Mouse (Mus musculus) MEL (cell line): ENCODE data around the gene Cdk14. TPM values are rescaled to one million over a fixed set of nuclear protein-coding genes. Genes with fewer than 3 reads are reported as not detected.

Experiments used
- DNase-seq: peaks from one replicate; pipeline ENCODE4 v3.0.0; 2011; ENCODE audit warnings: low read depth, low spot score
- H3K27ac ChIP-seq: 2 replicates; pipeline ENCODE4 v1.5.1; 2012; ENCODE audit warnings: low read depth, mild to moderate bottlenecking, control low read depth, low read length, moderate library complexity; ENCODE audit not compliant: control insufficient read depth
- H3K27me3 ChIP-seq, 2 experiments: fragments of 150-350 bp in 1 of 2; sonication (generic) in 1 of 2; 2 replicates each; pipeline ENCODE4 v1.6.1; 2012; ENCODE audit warnings: low read length in 2 of 2, mild to moderate bottlenecking in 2 of 2, improper control_type of control experiment in 1 of 2, moderate library complexity in 1 of 2; ENCODE audit not compliant: insufficient read depth in 2 of 2, control insufficient read depth in 1 of 2
- H3K36me3 ChIP-seq, 2 experiments: 2 replicates each; pipeline ENCODE4 v1.6.1; 2012 to 2014; ENCODE audit warnings: low read length in 2 of 2, improper control_type of control experiment in 1 of 2, inconsistent platforms in 1 of 2, mild to moderate bottlenecking in 1 of 2; ENCODE audit not compliant: insufficient read depth in 2 of 2, control insufficient read depth in 1 of 2
- H3K4me1 ChIP-seq, 2 experiments: fragments of 150-350 bp in 1 of 2; sonication (generic) in 1 of 2; 2 replicates each; pipeline ENCODE4 v1.6.1; 2012; ENCODE audit warnings: low read length in 2 of 2, improper control_type of control experiment in 1 of 2, mild to moderate bottlenecking in 1 of 2; ENCODE audit not compliant: insufficient read depth in 2 of 2, control insufficient read depth in 1 of 2
- H3K4me3 ChIP-seq, 2 experiments: fragments of 150-350 bp in 1 of 2; sonication (generic) in 1 of 2; 2 replicates each; pipeline ENCODE4 v1.5.1; 2012; ENCODE audit warnings: low read depth in 2 of 2, low read length in 2 of 2, mild to moderate bottlenecking in 2 of 2, moderate library complexity in 2 of 2, control low read depth in 1 of 2, improper control_type of control experiment in 1 of 2; ENCODE audit not compliant: control insufficient read depth in 1 of 2, insufficient read depth in 1 of 2
- H3K79me2 ChIP-seq: 2 replicates; pipeline ENCODE4 v1.6.1; 2012; ENCODE audit warnings: mild to moderate bottlenecking, low read length, moderate library complexity; ENCODE audit not compliant: control insufficient read depth, poor library complexity, insufficient read depth
- H3K9ac ChIP-seq: 2 replicates; pipeline ENCODE4 v1.6.1; 2012; ENCODE audit warnings: low read depth, mild to moderate bottlenecking, control low read depth, low read length, moderate library complexity; ENCODE audit not compliant: control insufficient read depth, poor library complexity, severe bottlenecking
- H3K9me3 ChIP-seq: fragments of 150-350 bp; sonication (generic); replicated peaks from 2 replicates; pipeline ENCODE4 v1.6.1; 2012; ENCODE audit warnings: mild to moderate bottlenecking, low read length, improper control_type of control experiment, moderate library complexity; ENCODE audit not compliant: insufficient read depth
- CHD1 ChIP-seq: IDR thresholded peaks from 2 replicates; pipeline ENCODE4 v1.6.1; 2012; ENCODE audit warnings: low read depth, mild to moderate bottlenecking, inconsistent platforms, low read length, improper control_type of control experiment
- CHD2 ChIP-seq: IDR thresholded peaks from 2 replicates; pipeline ENCODE4 v1.6.1; 2011; ENCODE audit warnings: low read length, improper control_type of control experiment
- CTCF ChIP-seq, 3 experiments: IDR thresholded peaks in 2 of 3; conservative IDR thresholded peaks in 1 of 3; 2 replicates each; pipeline ENCODE4 v1.5.1; 2011 to 2012; ENCODE audit warnings: low read length in 3 of 3, low read depth in 2 of 3, mild to moderate bottlenecking in 2 of 3, improper control_type of control experiment in 1 of 3, inconsistent platforms in 1 of 3, mixed read lengths in 1 of 3, moderate library complexity in 1 of 3; ENCODE audit not compliant: control insufficient read depth in 1 of 3, insufficient read depth in 1 of 3, poor library complexity in 1 of 3, severe bottlenecking in 1 of 3
- EP300 ChIP-seq, 2 experiments: IDR thresholded peaks; 2 replicates each; pipeline ENCODE4 v1.6.1; 2011; ENCODE audit warnings: improper control_type of control experiment in 2 of 2, low read length in 2 of 2, low read depth in 1 of 2, mild to moderate bottlenecking in 1 of 2
- HCFC1 ChIP-seq: IDR thresholded peaks from 2 replicates; pipeline ENCODE4 v1.6.1; 2012; ENCODE audit warnings: low read depth, mild to moderate bottlenecking, inconsistent platforms, low read length, improper control_type of control experiment, moderate library complexity
- JUND ChIP-seq: IDR thresholded peaks from 2 replicates; pipeline ENCODE4 v1.6.1; 2011; ENCODE audit warnings: low read depth, mild to moderate bottlenecking, improper control_type of control experiment, low read length
- KAT2A ChIP-seq: conservative IDR thresholded peaks from 2 replicates; pipeline ENCODE4 v1.6.1; 2012; ENCODE audit warnings: low read depth, low read length, improper control_type of control experiment, inconsistent platforms
- MAFK ChIP-seq: IDR thresholded peaks from 2 replicates; pipeline ENCODE4 v1.6.1; 2011; ENCODE audit warnings: low read depth, mild to moderate bottlenecking, low read length, improper control_type of control experiment, borderline replicate concordance
- MAX ChIP-seq: IDR thresholded peaks from 2 replicates; pipeline ENCODE4 v1.6.1; 2011; ENCODE audit warnings: low read length, improper control_type of control experiment
- MAZ ChIP-seq: IDR thresholded peaks from 2 replicates; pipeline ENCODE4 v1.6.1; 2012; ENCODE audit warnings: low read depth, mild to moderate bottlenecking, inconsistent platforms, low read length, improper control_type of control experiment
- MEF2A ChIP-seq: IDR thresholded peaks from 2 replicates; pipeline ENCODE4 v1.6.1; 2014; ENCODE audit warnings: low read depth, mild to moderate bottlenecking, inconsistent platforms, low read length, improper control_type of control experiment; ENCODE audit not compliant: poor library complexity, insufficient replicate concordance, severe bottlenecking; ENCODE audit errors: extremely low read depth
- NELFE ChIP-seq: IDR thresholded peaks from 2 replicates; pipeline ENCODE4 v1.6.1; 2011; ENCODE audit warnings: low read depth, low read length, improper control_type of control experiment
- NRF1 ChIP-seq: IDR thresholded peaks from 2 replicates; pipeline ENCODE4 v1.6.1; 2014; ENCODE audit warnings: low read depth, mild to moderate bottlenecking, inconsistent platforms, low read length, improper control_type of control experiment, moderate library complexity; ENCODE audit not compliant: poor library complexity, insufficient read depth, severe bottlenecking
- POLR2A ChIP-seq, 2 experiments: IDR thresholded peaks; 2 replicates each; pipeline ENCODE4 v1.6.1; 2011 to 2012; ENCODE audit warnings: low read length in 2 of 2, mild to moderate bottlenecking in 2 of 2, control low read depth in 1 of 2, improper control_type of control experiment in 1 of 2, low read depth in 1 of 2, moderate library complexity in 1 of 2; ENCODE audit not compliant: control insufficient read depth in 1 of 2, insufficient read depth in 1 of 2, poor library complexity in 1 of 2
- POLR2AphosphoS5 ChIP-seq: IDR thresholded peaks from 2 replicates; pipeline ENCODE4 v1.6.1; 2012; ENCODE audit warnings: low read depth, borderline replicate concordance, mild to moderate bottlenecking, inconsistent platforms, low read length, moderate library complexity, mixed read lengths
- RAD21 ChIP-seq: IDR thresholded peaks from 2 replicates; pipeline ENCODE4 v1.6.1; 2011; ENCODE audit warnings: mild to moderate bottlenecking, low read depth, low read length, improper control_type of control experiment
- RCOR1 ChIP-seq: IDR thresholded peaks from 2 replicates; pipeline ENCODE4 v1.6.1; 2012; ENCODE audit warnings: low read depth, mild to moderate bottlenecking, inconsistent platforms, low read length, improper control_type of control experiment
- SIN3A ChIP-seq: IDR thresholded peaks from 2 replicates; pipeline ENCODE4 v1.6.1; 2012; ENCODE audit warnings: low read length, improper control_type of control experiment, inconsistent platforms
- SMC3 ChIP-seq: IDR thresholded peaks from 2 replicates; pipeline ENCODE4 v1.6.1; 2011; ENCODE audit warnings: low read depth, low read length, improper control_type of control experiment
- TAL1 ChIP-seq: IDR thresholded peaks from 2 replicates; pipeline ENCODE4 v1.6.1; 2012; ENCODE audit warnings: mild to moderate bottlenecking, inconsistent platforms, low read length, moderate library complexity, mixed read lengths
- UBTF ChIP-seq: IDR thresholded peaks from 2 replicates; pipeline ENCODE4 v1.6.1; 2012; ENCODE audit warnings: low read depth, mild to moderate bottlenecking, inconsistent platforms, low read length, improper control_type of control experiment, moderate library complexity, borderline replicate concordance; ENCODE audit not compliant: insufficient read depth
- USF1 ChIP-seq: IDR thresholded peaks from 2 replicates; pipeline ENCODE4 v1.6.1; 2014; ENCODE audit warnings: low read depth, mild to moderate bottlenecking, inconsistent platforms, low read length, improper control_type of control experiment, moderate library complexity
- USF2 ChIP-seq, 2 experiments: IDR thresholded peaks; 2 replicates each; pipeline ENCODE4 v1.6.1; 2011 to 2012; ENCODE audit warnings: improper control_type of control experiment in 2 of 2, low read length in 2 of 2, borderline replicate concordance in 1 of 2, inconsistent platforms in 1 of 2, low read depth in 1 of 2, mild to moderate bottlenecking in 1 of 2; ENCODE audit not compliant: insufficient read depth in 1 of 2
- ZC3H11A ChIP-seq: IDR thresholded peaks from 2 replicates; pipeline ENCODE4 v1.6.1; 2012; ENCODE audit warnings: low read depth, mild to moderate bottlenecking, inconsistent platforms, low read length, improper control_type of control experiment
- ZKSCAN1 ChIP-seq: IDR thresholded peaks from 2 replicates; pipeline ENCODE4 v1.6.1; 2012; ENCODE audit warnings: low read depth, mild to moderate bottlenecking, inconsistent platforms, low read length, improper control_type of control experiment, moderate library complexity
- ZMIZ1 ChIP-seq: IDR thresholded peaks from 2 replicates; pipeline ENCODE4 v1.6.1; 2012; ENCODE audit warnings: low read depth, mild to moderate bottlenecking, inconsistent platforms, low read length, improper control_type of control experiment, moderate library complexity
- polyA plus RNA-seq, 2 experiments: library from polyadenylated mRNA; stranded (reverse) in 1 of 2; unstranded in 1 of 2; fragments of >175 nt in 1 of 2; fragments of >200 nt in 1 of 2; gene quantifications; 2 replicates each; pipeline versions ENCODE4 v1.2.1 to v1.2.4; 2012; ENCODE audit warnings: low replicate concordance in 2 of 2, low read depth in 1 of 2; ENCODE audit not compliant: insufficient read length in 2 of 2, insufficient read depth in 1 of 2, missing spikeins in 1 of 2
- total RNA-seq: library from RNA; depleted of rRNA; stranded (reverse); fragments of 300-350 nt; gene quantifications from 2 replicates; pipeline ENCODE4 v1.2.3, GENCODE M21; 2012

Gene Cdk14
- total and polyA plus RNA-seq, 3 experiments = not detected

DNA sequence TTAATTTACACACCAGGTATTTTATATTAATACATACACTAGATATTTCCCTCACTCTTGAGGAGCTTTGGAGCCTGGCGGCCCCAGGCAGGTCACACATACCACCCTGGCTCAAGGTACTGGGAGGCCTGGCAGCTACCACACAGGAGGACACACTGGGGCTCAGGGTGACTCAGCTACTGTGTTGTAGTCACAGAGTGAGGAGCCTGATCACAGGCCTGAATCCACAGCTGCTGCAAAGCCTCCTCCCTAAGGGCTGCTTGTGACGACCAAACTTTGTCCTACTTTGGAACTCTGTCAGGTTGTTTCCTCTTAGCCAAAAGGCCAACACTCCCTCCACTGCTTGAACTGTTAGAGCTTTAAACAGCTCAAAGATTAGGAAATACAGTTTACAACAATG, 76.8 kb downstream of the Cdk14 start:
- no peak overlapping the region for H3K9ac ChIP-seq
- no peaks in the 10 kb centered on the region for H3K9me3 ChIP-seq
- H3K4me3 ChIP-seq = no peak overlapping the region
- no peak overlapping the region for H3K27ac ChIP-seq
- no peaks in the 10 kb centered on the region for H3K36me3 ChIP-seq
- H3K79me2 ChIP-seq = no peaks in the 10 kb centered on the region
- TF ChIP-seq JUND (no peak), POLR2A (IDR thresholded peaks at IDR 0.05; ENCODE audit: control insufficient read depth in 1 of 2, insufficient read depth in 1 of 2, low read depth in 1 of 2, low read length in 2 of 2, poor library complexity in 1 of 2) (no peak), MEF2A (no peak), ZC3H11A (no peak), TAL1 (no peak), SMC3 (no peak), UBTF (no peak), CTCF (IDR thresholded peaks at IDR 0.05 in 2 of 3, conservative IDR thresholded peaks at IDR 0.05 in 1 of 3; ENCODE audit: control insufficient read depth in 1 of 3, insufficient read depth in 1 of 3, low read depth in 2 of 3, low read length in 3 of 3, poor library complexity in 1 of 3, severe bottlenecking in 1 of 3) (no peak), POLR2AphosphoS5 (no peak), NELFE (no peak), CHD2 (no peak), USF2 (IDR thresholded peaks at IDR 0.05; ENCODE audit: borderline replicate concordance in 1 of 2, insufficient read depth in 1 of 2, low read depth in 1 of 2, low read length in 2 of 2) (no peak)
- TF ChIP-seq, all 39 proteins: peak for 0
- Histone ChIP-seq H3K4me1 (no peaks in the 10 kb centered on the region), H3K27me3 (no peaks in the 10 kb centered on the region)
- DNase-seq = no peak

DNA sequence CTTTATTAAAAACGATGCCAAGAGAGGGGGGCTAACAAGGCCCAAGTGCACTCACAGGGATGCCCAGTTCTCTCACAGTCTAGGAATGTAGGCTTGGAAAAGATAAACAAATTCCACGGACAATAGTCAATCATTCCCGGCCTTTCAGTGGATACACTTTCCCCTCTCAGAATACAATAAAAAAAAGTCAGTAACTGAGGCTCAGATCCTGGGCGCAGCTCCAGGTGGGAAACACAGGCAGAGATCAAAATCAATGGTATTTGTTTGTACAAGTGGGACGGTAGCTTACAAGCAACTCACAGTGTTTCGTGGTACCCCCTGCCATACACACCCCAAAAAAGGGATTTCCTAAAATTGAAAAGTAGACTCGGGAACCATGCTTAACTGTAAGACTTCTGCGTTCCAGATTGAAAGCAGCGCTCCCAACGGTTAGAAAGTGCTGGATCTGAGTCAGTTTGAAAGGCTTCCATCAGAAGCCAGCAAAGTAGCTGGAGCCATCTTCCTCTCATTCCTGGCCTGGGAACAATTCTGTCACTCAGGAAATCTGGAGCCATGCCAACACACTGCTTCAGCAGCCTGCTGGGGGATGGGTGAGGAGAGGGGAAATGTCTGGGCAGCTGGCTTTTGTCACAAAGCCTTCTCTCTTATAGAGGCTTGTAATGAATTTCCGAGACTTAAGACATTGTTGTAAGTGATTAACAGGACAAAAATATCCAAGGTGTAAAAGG, 77.5 kb downstream of the Cdk14 start:
- TF ChIP-seq USF2 (IDR thresholded peaks at IDR 0.05; ENCODE audit: borderline replicate concordance in 1 of 2, insufficient read depth in 1 of 2, low read depth in 1 of 2, low read length in 2 of 2) (no peak), UBTF (no peak), ZKSCAN1 (no peak), SMC3 (no peak), MAFK (no peak), POLR2AphosphoS5 (no peak), RAD21 (no peak), MAZ (no peak), MAX (no peak), ZMIZ1 (no peak), JUND (no peak), RCOR1 (no peak), TAL1 (no peak), CHD1 (no peak), SIN3A (no peak), USF1 (no peak), HCFC1 (no peak), KAT2A (no peak), NRF1 (no peak), EP300 (IDR thresholded peaks at IDR 0.05; ENCODE audit: low read depth in 1 of 2, low read length in 2 of 2) (no peak)
- H3K27ac ChIP-seq = no peak overlapping the region

More for the DNA sequence above, 77.5 kb downstream of the Cdk14 start:
- Histone ChIP-seq H3K36me3 (no peaks in the 10 kb centered on the region), H3K79me2 (no peaks in the 10 kb centered on the region), H3K4me1 (no peaks in the 10 kb centered on the region), H3K9ac (no peak overlapping the region), H3K4me3 (no peak overlapping the region), H3K9me3 (no peaks in the 10 kb centered on the region), H3K27me3 (no peaks in the 10 kb centered on the region)
- no peak for DNase-seq
